In genomic region chr1:55736054-55736740, GRCm38 (mm10) we compare ENCODE assay signal across 8 mouse cellular contexts.
DNase-seq lines count a peak whose midpoint lies in the region; ATAC-seq and TF ChIP-seq lines count a peak whose summit lies in the region.

No protein-coding gene starts in this region.

- H3K9me3 ChIP-seq in CH12.LX (replicated peaks; ENCODE audit: low read length): no peaks in the 10 kb centered on the region
- H3K9me3 ChIP-seq in forebrain, embryonic 11.5 days (ENCODE audit: control insufficient read depth, low read length): no peaks in the 10 kb centered on the region
- no peaks in the 10 kb centered on the region for H3K9me3 ChIP-seq in lung, embryonic 15.5 days

- dilution Hi-C loops in CH12.LX (cut with MboI; ENCODE audit: extremely low pct_ligation_motif_present, extremely low pct_unique_long_range_greater_than_20kb, low sequenced_read_pairs): no loop called here

- H3K27ac ChIP-seq in CH12.LX (ENCODE audit: insufficient read depth, low read depth): no peak overlapping the region
- no peak overlapping the region for H3K27ac ChIP-seq in forebrain, embryonic 11.5 days (ENCODE audit: low read depth, low read length)
- no peak overlapping the region for H3K27ac ChIP-seq in lung, embryonic 15.5 days

- peak; percentile 64 for DNase-seq in CH12.LX (ENCODE audit: extremely low read depth)
- peak; percentile 92 for DNase-seq in brain, embryonic 14.5 days (ENCODE audit: low read depth)
- peak; percentile 92 for DNase-seq in forebrain, embryonic 11.5 days (ENCODE audit: low spot score)
- DNase-seq in heart, postnatal 25 days (ENCODE audit: low spot score): peak; percentile 30
- DNase-seq in kidney, postnatal 4 days: peak; percentile 93 to 94
- DNase-seq in ovary, postnatal 14 days (ENCODE audit: low spot score): peak; percentile 81
- DNase-seq in thymus, postnatal 25 days: peak; percentile 77

- TF ChIP-seq RAD21 in CH12.LX (IDR thresholded peaks at IDR 0.05; ENCODE audit: low read depth, low read length): peak; percentile 83

- peak; percentile 88 for ATAC-seq in forebrain, embryonic 11.5 days (replicated peaks; ENCODE audit: low FRiP score)
- peak; percentile 69; the same call in 1 of the 2 replicates for ATAC-seq in lung, embryonic 15.5 days (ENCODE audit: borderline replicate concordance, extremely low read depth, low FRiP score, low TSS enrichment)

- no peak for TF ChIP-seq EP300 in CH12.LX (IDR thresholded peaks at IDR 0.05; ENCODE audit: low read length)

- no peak overlapping the region for H3K9ac ChIP-seq in CH12.LX (ENCODE audit: insufficient read depth, low read depth)
- H3K9ac ChIP-seq in forebrain, embryonic 11.5 days (ENCODE audit: low read length): no peak overlapping the region
- no peak overlapping the region for H3K9ac ChIP-seq in lung, embryonic 15.5 days

- no peak for TF ChIP-seq POLR2A in CH12.LX (IDR thresholded peaks at IDR 0.05; ENCODE audit: low read depth, low read length)
- no peak for TF ChIP-seq POLR2A in brain, embryonic 14.5 days (IDR thresholded peaks at IDR 0.05; ENCODE audit: borderline replicate concordance, extremely low read depth, insufficient read depth, insufficient read length, poor library complexity, severe bottlenecking)

- H3K4me2 ChIP-seq in CH12.LX (ENCODE audit: insufficient read depth, low read depth, poor library complexity, severe bottlenecking): no peak overlapping the region
- no peak overlapping the region for H3K4me2 ChIP-seq in forebrain, embryonic 11.5 days (ENCODE audit: low read depth, low read length, severe bottlenecking)
- H3K4me2 ChIP-seq in lung, embryonic 15.5 days: no peak overlapping the region

- H3K4me3 ChIP-seq in CH12.LX (replicated peaks in 1 of 3; ENCODE audit: low read depth in 2 of 3, low read length in 2 of 3, poor library complexity in 1 of 3): no peak overlapping the region
- no peak overlapping the region for H3K4me3 ChIP-seq in forebrain, embryonic 11.5 days (ENCODE audit: low read depth, low read length)
- no peak overlapping the region for H3K4me3 ChIP-seq in lung, embryonic 15.5 days

- peak; percentile 26 to 84; a peak in 3 of 4 replicates for TF ChIP-seq CTCF in CH12.LX (conservative IDR thresholded peaks at IDR 0.05 in 1 of 2, IDR thresholded peaks at IDR 0.05 in 1 of 2; ENCODE audit: low read depth in 2 of 2, low read length in 2 of 2)
- peak; percentile 84 for TF ChIP-seq CTCF in brain, embryonic 14.5 days (IDR thresholded peaks at IDR 0.05; ENCODE audit: borderline replicate concordance, extremely low read depth, insufficient read depth, insufficient read length)

- no peaks in the 10 kb centered on the region for H3K36me3 ChIP-seq in CH12.LX (replicated peaks in 1 of 2; ENCODE audit: control insufficient read depth in 1 of 2, insufficient read depth in 1 of 2, low read length in 1 of 2)
- H3K36me3 ChIP-seq in forebrain, embryonic 11.5 days (ENCODE audit: control insufficient read depth, insufficient read depth, low read length): no peaks in the 10 kb centered on the region
- no peaks in the 10 kb centered on the region for H3K36me3 ChIP-seq in lung, embryonic 15.5 days

- no peaks in the 10 kb centered on the region for H3K27me3 ChIP-seq in CH12.LX (replicated peaks)
- no peaks in the 10 kb centered on the region for H3K27me3 ChIP-seq in forebrain, embryonic 11.5 days (ENCODE audit: control insufficient read depth, insufficient read depth, low read length)
- H3K27me3 ChIP-seq in lung, embryonic 15.5 days: no peaks in the 10 kb centered on the region

- no peaks in the 10 kb centered on the region for H3K79me2 ChIP-seq in CH12.LX (replicated peaks; ENCODE audit: control insufficient read depth, extremely low read depth, insufficient read depth, poor library complexity, severe bottlenecking)

- intact Hi-C loops in heart, postnatal 25 days (cut with DNase I): loop anchor here (1.0 to 10.0 kb wide), 5 partner anchors 101 to 495 kb away; partner anchors contain the start of gene Plcl1

- peaks cover 0 to 10% of the 10 kb centered on the region in 2 experiments; a peak in 2 of 4 replicates for H3K4me1 ChIP-seq in CH12.LX (ENCODE audit: control insufficient read depth in 1 of 2, insufficient read depth in 2 of 2)
- H3K4me1 ChIP-seq in forebrain, embryonic 11.5 days (replicated peaks; ENCODE audit: control insufficient read depth, insufficient read depth, low read length): no peaks in the 10 kb centered on the region
- no peaks in the 10 kb centered on the region for H3K4me1 ChIP-seq in lung, embryonic 15.5 days

- in situ Hi-C loops in CH12.LX (cut with MboI; ENCODE audit: low pct_ligation_motif_present, low pct_unique_long_range_greater_than_20kb, low sequenced_read_pairs): loop anchor here (10.0 kb wide), 1 partner anchor 331 kb away; the partner anchor contains the start of gene Plcl1

- WGBS in forebrain, embryonic 11.5 days: 86% methylated on average over 14 of the region's 14 CpGs
- WGBS in lung, embryonic 15.5 days: 83% methylated on average over 14 of the region's 14 CpGs

TF ChIP-seq in CH12.LX, 34 proteins besides CTCF, POLR2A, EP300 and RAD21:
- TF ChIP-seq MAFK (IDR thresholded peaks at IDR 0.05; ENCODE audit: insufficient replicate concordance, low read length): no peak
- TF ChIP-seq ZC3H11A (IDR thresholded peaks at IDR 0.05; ENCODE audit: low read depth, low read length): peak; percentile 56
- TF ChIP-seq SMC3 (IDR thresholded peaks at IDR 0.05; ENCODE audit: low read depth, low read length): peak; percentile 80
- no peak for TF ChIP-seq ETS1 (conservative IDR thresholded peaks at IDR 0.05; ENCODE audit: low read depth, low read length)
- TF ChIP-seq IRF4 (IDR thresholded peaks at IDR 0.05; ENCODE audit: low read depth, low read length): no peak
- TF ChIP-seq ZKSCAN1 (IDR thresholded peaks at IDR 0.05; ENCODE audit: borderline replicate concordance, low read depth, low read length): no peak
- no peak for TF ChIP-seq KAT2A (IDR thresholded peaks at IDR 0.05; ENCODE audit: insufficient replicate concordance, low read length)
- TF ChIP-seq MYC (IDR thresholded peaks at IDR 0.05; ENCODE audit: low read depth, low read length): no peak
- TF ChIP-seq PAX5 (IDR thresholded peaks at IDR 0.05; ENCODE audit: low read length): no peak
- no peak for TF ChIP-seq USF2 (conservative IDR thresholded peaks at IDR 0.05; ENCODE audit: low read depth, low read length)
- no peak for TF ChIP-seq BHLHE40 (IDR thresholded peaks at IDR 0.05; ENCODE audit: low read depth, low read length)
- TF ChIP-seq ZMIZ1 (IDR thresholded peaks at IDR 0.05; ENCODE audit: low read depth, low read length): no peak
- TF ChIP-seq MEF2A (IDR thresholded peaks at IDR 0.05; ENCODE audit: borderline replicate concordance, low read depth, low read length): no peak

Comparison
In these comparisons a context has a peak if more than half of its experiments do, and no peak if none do; other contexts are left out.
1. DNase-seq: peak in every context shown above with its lines; median percentile 94 in kidney, postnatal 4 days; 92 in brain, embryonic 14.5 days; 92 in forebrain, embryonic 11.5 days; 81 in ovary, postnatal 14 days; 77 in thymus, postnatal 25 days; 64 in CH12.LX; 30 in heart, postnatal 25 days.